Mouse (Mus musculus): Measurements from ENCODE around the gene Surf4.

GRCm38 (mm10) chr2:26954735-26955395 is 21.1 kb upstream of the Surf4 start:
- TF ChIP-seq CTCF (IDR thresholded peaks at IDR 0.05; ENCODE audit: borderline replicate concordance, extremely low read depth, insufficient read depth, insufficient read length) = no peak
- no peak for TF ChIP-seq POLR2A (IDR thresholded peaks at IDR 0.05; ENCODE audit: borderline replicate concordance, extremely low read depth, insufficient read depth, insufficient read length, poor library complexity, severe bottlenecking)

Measured in brain, embryonic 14.5 days (tissue).